Mouse (Mus musculus) lung, embryonic 15.5 days (tissue): ENCODE data around the gene Zbtb41. TPM values are rescaled to one million over a fixed set of nuclear protein-coding genes. Genes with fewer than 3 reads are reported as not detected.
"Not testable (repeated sequence)": the region's sequence is repeated elsewhere in the genome, so short reads cannot be mapped to it uniquely, and the experiment has no call there.

ENCODE experiments used
- ATAC-seq: fragments of 200-750 bp; cut with Nextera tagmentation; 2 replicates; pipeline ENCODE4 v1.8.0; 2017; ENCODE audit warnings: moderate number of reproducible peaks, borderline replicate concordance; ENCODE audit not compliant: low FRiP score, low TSS enrichment; ENCODE audit errors: extremely low read depth
- H3K27ac ChIP-seq: fragments of 300-500 bp; sonication (generic); 2 replicates; pipeline ENCODE4 v1.5.1; 2015; ENCODE audit warnings: moderate library complexity, mild to moderate bottlenecking, inconsistent platforms
- H3K27me3 ChIP-seq: fragments of 300-500 bp; sonication (generic); 2 replicates; pipeline ENCODE4 v1.6.1; 2015; ENCODE audit warnings: inconsistent platforms
- H3K36me3 ChIP-seq: fragments of 300-500 bp; sonication (generic); 2 replicates; pipeline ENCODE4 v1.6.1; 2015; ENCODE audit warnings: inconsistent platforms
- H3K4me1 ChIP-seq: fragments of 300-500 bp; sonication (generic); 2 replicates; pipeline ENCODE4 v1.6.1; 2015; ENCODE audit warnings: inconsistent platforms
- H3K4me2 ChIP-seq: fragments of 300-500 bp; sonication (generic); 2 replicates; pipeline ENCODE4 v1.6.1; 2015; ENCODE audit warnings: inconsistent platforms, mild to moderate bottlenecking, moderate library complexity
- H3K4me3 ChIP-seq: fragments of 300-500 bp; sonication (generic); 2 replicates; pipeline ENCODE4 v1.5.1; 2015; ENCODE audit warnings: mild to moderate bottlenecking, inconsistent platforms
- H3K9ac ChIP-seq: fragments of 300-500 bp; sonication (generic); 2 replicates; pipeline ENCODE4 v1.6.1; 2015; ENCODE audit warnings: inconsistent platforms
- H3K9me3 ChIP-seq: fragments of 300-500 bp; sonication (generic); 2 replicates; pipeline ENCODE4 v1.6.1; 2016; ENCODE audit warnings: inconsistent platforms
- WGBS: fragments of 180-500 bp; shearing (Covaris S2); methylation state at CpG from one replicate; pipeline ENCODE4 v1.1.7; 2015; 5-methylcytosine and 5-hydroxymethylcytosine counted together
- polyA plus RNA-seq: library from polyadenylated mRNA; unstranded; fragments of >200 nt; fragmentation: Nextera tagmentation; extraction: Ambion mirVana; gene quantifications from 2 replicates; pipeline ENCODE4 v1.2.1, GENCODE M21; 2015

Gene Zbtb41
- polyA plus RNA-seq, 1 experiment from 2014 or later: 8.6 TPM

DNA sequence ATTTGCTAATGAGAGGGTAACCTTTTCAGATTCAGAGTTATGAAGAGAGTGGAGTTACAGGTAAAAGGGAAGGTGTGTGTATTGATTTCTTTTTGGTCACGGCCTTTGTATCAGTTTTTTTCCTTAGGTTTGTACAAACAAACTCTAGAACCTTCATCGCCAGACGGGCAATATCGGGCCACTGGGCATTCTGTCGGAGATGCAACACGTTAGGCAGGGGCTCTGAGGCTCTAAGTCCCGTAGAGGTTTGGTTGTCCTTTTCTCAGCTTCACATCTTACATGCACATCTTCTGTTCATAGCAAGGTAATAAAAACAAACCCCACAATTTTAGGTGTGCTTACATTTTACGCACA is 590 bp upstream of the Zbtb41 start:
- Histone ChIP-seq H3K36me3 (no peaks in the 10 kb centered on the region), H3K4me1 (peaks cover 29% of the 10 kb centered on the region), H3K27ac (no peak overlapping the region), H3K27me3 (no peaks in the 10 kb centered on the region), H3K4me3 (peak overlapping the region; percentile 77), H3K9ac (peak overlapping the region; percentile 87), H3K9me3 (no peaks in the 10 kb centered on the region), H3K4me2 (peak overlapping the region; percentile 61)
- 3% methylated on average over 8 of the region's 8 CpGs for WGBS
- peak; percentile 15; the same call in 1 of the 2 replicates for ATAC-seq

DNA sequence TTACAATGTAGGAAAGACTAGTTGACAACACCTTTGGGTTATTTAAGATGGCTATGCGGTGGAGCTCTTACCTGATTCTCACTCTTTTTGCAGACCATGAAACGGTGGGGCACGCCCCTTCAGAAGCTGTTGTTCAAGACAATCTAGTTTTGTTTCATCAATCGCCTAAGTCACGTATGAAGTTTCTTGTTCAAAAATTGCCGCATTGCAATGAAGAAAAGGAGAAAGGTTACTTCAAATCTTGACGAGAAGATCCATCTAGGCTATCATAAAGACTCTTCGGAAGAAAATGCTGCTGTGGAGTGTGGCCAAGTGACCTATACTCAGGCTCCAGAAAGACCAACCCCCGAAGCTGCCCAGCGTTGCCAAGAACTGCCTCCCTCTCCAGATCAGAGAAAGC is 853 bp downstream of the Zbtb41 start:
- Histone ChIP-seq H3K4me2 (peak overlapping the region; percentile 61), H3K4me3 (peak overlapping the region; percentile 77), H3K9me3 (no peaks in the 10 kb centered on the region), H3K27ac (peak overlapping the region; percentile 87), H3K27me3 (no peaks in the 10 kb centered on the region), H3K4me1 (peaks cover 32% of the 10 kb centered on the region), H3K9ac (peak overlapping the region; percentile 87), H3K36me3 (0 out of 2 replicates have a peak, but pooled peaks cover 4% of the 10 kb centered on the region)
- 6% methylated on average over 10 of the region's 10 CpGs for WGBS
- ATAC-seq: no peak

DNA sequence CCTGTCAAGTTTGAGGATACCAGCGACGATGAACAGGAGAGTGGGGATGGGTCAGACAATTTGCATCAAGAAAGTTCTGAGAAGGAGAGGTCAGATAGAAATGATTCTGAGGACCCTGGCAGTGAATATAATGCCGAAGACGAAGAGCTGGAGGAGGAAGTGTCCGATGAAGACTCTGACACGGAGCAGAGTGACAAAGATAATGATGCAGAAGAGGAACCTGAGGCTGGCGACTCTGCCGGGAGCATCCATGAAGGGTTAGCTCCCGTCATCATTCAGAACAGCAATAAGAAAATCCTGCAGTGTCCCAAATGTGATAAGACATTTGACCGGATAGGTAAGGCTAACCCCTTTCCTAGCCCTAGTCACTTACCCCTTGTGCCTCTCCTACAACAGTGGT is 1.8 kb downstream of the Zbtb41 start:
- no peak overlapping the region for H3K27ac ChIP-seq
- H3K36me3 ChIP-seq: peaks cover 5% of the 10 kb centered on the region
- no peak for ATAC-seq
- 34% methylated on average over 10 of the region's 10 CpGs for WGBS
- H3K4me3 ChIP-seq: peak overlapping the region; percentile 77
- H3K4me1 ChIP-seq: peaks cover 32% of the 10 kb centered on the region
- H3K27me3 ChIP-seq: no peaks in the 10 kb centered on the region
- H3K4me2 ChIP-seq: peak overlapping the region; percentile 61
- peak overlapping the region; percentile 20 for H3K9ac ChIP-seq
- no peaks in the 10 kb centered on the region for H3K9me3 ChIP-seq

DNA sequence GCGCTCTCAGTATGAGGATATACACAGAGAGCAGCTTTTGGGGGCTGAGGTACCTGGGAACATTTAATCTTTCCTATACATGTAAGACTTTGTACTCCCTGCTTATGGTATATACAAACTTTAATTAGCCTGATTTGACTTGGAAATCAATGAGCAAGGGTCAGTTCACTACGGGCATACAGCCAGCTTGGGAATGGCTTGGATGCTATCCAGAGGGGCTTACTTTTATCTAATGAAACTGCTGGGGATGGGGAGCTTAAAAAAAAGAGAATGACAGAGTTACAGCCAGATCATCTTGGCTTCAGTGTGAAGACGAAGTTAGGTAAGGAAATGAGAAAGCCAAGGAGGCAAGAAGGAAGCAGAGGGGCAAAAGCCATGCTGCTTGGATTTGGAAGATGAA is 2.9 kb downstream of the Zbtb41 start:
- peak overlapping the region; percentile 57 for H3K4me2 ChIP-seq
- H3K4me1 ChIP-seq: peaks cover 32% of the 10 kb centered on the region
- no peak for ATAC-seq
- no peaks in the 10 kb centered on the region for H3K27me3 ChIP-seq
- peak overlapping the region; percentile 26 for H3K4me3 ChIP-seq
- peak overlapping the region; percentile 32 for H3K9ac ChIP-seq
- H3K36me3 ChIP-seq: peaks cover 12% of the 10 kb centered on the region
- no peak overlapping the region for H3K27ac ChIP-seq
- no peaks in the 10 kb centered on the region for H3K9me3 ChIP-seq
- WGBS: 18% methylated on average over 3 of the region's 3 CpGs

DNA sequence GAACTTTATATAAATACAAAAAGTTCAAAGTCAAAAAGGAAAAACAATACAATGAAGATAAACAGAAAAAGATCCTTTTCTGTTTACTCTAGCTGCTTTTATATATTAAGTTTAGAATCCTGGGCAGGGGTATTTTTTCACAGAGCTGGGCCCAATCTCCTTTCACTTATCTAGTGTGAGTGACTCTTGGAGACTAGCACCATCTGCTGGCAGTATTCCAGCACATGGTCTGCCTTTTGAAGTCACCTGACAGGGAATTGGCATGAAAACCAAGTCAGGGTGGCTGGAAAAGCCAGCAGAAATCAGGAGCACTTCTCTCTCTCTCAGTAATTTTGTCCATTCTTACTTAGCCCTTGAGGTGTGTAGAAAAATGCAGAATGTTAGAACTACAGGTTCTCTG is 16.3 kb downstream of the Zbtb41 start:
- Histone ChIP-seq H3K4me2 (no peak overlapping the region), H3K27ac (no peak overlapping the region), H3K9me3 (no peaks in the 10 kb centered on the region), H3K9ac (no peak overlapping the region), H3K27me3 (no peaks in the 10 kb centered on the region), H3K36me3 (peaks cover 43% of the 10 kb centered on the region), H3K4me1 (no peaks in the 10 kb centered on the region), H3K4me3 (no peak overlapping the region)
- no peak for ATAC-seq

DNA sequence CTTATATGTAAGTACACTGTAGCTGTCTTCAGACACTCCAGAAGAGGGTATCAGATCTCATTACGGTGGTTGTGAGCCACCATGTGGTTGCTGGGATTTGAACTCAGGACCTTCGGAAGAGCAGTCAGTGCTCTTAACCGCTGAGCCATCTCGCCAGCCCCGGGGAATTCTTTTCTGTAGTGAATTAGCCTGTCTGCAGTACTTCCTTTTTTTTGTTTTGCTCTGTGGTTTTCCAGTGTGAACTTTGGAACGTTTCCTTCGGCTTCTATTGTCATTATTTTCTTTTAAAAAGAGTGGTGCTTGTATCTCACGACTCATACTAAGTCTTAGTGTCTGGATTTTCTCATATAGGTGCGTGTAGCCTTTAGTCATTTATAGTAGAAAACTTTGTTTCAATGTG is 21.0 kb downstream of the Zbtb41 start:
- not testable (repeated sequence) for H3K4me2 ChIP-seq, H3K4me3 ChIP-seq, H3K27ac ChIP-seq, H3K4me1 ChIP-seq, H3K9ac ChIP-seq, H3K27me3 ChIP-seq, H3K9me3 ChIP-seq, ATAC-seq
- peaks cover 21% of the 10 kb centered on the region for H3K36me3 ChIP-seq
- 88% methylated on average over 9 of the region's 9 CpGs for WGBS

DNA sequence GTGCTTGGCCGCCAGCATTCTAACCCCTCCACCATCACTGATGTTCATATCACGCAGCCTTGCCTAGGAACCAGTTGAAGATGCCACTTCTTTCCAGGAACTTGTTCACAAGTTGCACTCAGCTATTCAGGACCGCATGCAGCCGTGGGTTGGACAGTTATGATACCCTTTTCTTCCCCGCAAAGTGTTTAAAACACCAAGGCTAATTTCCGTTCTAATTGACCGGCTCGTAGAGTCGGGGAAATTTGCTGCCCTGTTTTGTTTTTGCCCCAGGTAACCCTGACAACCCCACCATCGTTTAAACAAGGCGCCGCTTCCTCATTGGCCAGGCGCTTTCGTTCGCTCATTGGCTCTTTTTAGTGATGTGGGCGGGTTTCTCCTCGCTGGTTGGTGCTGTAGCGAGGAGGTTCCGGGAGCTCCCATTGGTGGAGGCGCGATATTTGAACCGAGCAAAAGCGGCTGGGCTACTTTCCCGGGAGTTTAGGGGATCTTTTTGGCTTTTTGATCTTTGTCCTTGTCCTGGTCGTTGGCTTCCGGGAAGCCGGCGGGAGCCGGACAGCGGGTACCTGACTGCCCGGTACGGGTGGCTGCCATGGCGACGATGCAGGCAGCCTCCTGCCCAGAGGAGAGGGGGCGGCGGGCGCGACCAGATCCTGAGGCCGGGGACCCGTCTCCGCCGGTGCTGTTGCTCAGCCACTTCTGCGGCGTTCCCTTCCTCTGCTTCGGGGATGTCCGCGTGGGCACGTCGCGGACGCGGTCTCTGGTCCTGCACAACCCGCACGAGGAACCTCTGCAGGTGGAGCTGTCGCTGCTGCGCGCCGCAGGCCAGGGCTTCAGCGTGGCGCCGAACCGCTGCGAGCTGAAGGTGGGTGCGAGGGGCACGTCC is 32.5 kb downstream of the Zbtb41 start, which contains the start of gene Aspm:
Gene Aspm, plus strand, starts transcription at position 433 of the 886 bp plus-strand sequence.
- peak within 1 kb of the TSS; percentile 61 for H3K9ac ChIP-seq
- peak within 1 kb of the TSS; percentile 54 for H3K27ac ChIP-seq
- H3K4me1 ChIP-seq: peaks cover 13% of the 10 kb centered on the region
- ATAC-seq: peak; percentile 99
- peak within 1 kb of the TSS; percentile 76 for H3K4me2 ChIP-seq
- H3K9me3 ChIP-seq: no peaks in the 10 kb centered on the region
- H3K4me3 ChIP-seq: peak within 1 kb of the TSS; percentile 64
- WGBS: under 1% methylated on average over 56 of the region's 65 CpGs
- H3K27me3 ChIP-seq: no peaks in the 10 kb centered on the region
- H3K36me3 ChIP-seq: peaks cover 17% of the 10 kb centered on the region

DNA sequence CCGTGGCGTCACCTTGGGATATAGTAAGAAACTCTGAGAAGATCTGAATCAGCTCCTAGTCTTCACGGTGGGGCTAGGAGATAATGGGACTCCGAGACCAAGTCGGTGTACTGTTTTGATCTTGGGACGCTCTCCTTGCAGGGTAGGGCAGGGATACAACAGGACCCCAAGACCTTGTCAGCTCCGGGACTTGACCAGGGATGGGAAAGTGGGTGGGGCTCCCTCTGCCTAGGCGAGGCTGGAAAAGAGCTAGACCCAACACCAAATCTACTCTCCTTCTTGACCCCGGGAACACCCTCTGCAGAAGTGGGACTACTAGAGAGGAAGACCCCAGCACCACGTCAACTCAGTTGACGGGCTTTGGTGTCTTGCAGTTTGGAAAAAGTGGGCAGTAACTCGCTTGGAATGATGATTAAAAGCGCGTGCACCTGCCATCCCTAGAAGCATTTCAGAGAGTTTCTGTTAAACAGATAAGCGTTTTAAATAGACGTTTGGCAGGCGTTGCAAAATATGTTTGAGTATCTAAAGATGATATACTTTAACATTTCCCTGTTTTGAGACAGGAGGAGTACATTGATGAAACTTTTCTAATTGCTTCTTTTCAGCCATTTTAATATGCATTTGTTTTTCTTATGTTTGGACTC is 33.3 kb downstream of the Zbtb41 start:
- WGBS: under 1% methylated on average over 17 of the region's 17 CpGs
- no peaks in the 10 kb centered on the region for H3K9me3 ChIP-seq
- no peaks in the 10 kb centered on the region for H3K27me3 ChIP-seq
- peak overlapping the region; percentile 54 for H3K27ac ChIP-seq
- H3K4me2 ChIP-seq: peak overlapping the region; percentile 76
- H3K4me1 ChIP-seq: peaks cover 13% of the 10 kb centered on the region
- H3K9ac ChIP-seq: peak overlapping the region; percentile 61
- ATAC-seq: peak; percentile 29
- peak overlapping the region; percentile 64 for H3K4me3 ChIP-seq
- H3K36me3 ChIP-seq: peaks cover 17% of the 10 kb centered on the region

DNA sequence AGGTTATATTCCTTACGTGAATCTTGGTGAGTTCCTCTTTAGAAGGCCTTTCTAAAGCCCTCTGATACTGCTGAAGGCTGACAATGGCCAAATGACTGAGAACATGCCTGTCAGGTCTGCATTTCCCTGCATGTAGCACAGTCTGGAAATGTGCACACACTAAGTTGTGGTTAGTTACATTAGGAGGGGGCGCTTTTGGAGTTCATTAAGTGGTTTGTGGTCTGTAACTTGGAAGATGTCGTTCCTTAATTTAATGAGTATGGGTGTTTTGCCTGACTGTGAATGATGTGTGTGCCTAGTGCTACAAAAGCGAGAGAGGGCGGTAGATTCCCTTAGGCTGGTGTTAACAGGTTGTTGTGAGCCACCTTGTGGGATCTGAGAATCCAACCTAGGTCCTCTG is 38.7 kb downstream of the Zbtb41 start:
- 86% methylated on average over 5 of the region's 5 CpGs for WGBS
- H3K36me3 ChIP-seq: peaks cover 48% of the 10 kb centered on the region

DNA sequence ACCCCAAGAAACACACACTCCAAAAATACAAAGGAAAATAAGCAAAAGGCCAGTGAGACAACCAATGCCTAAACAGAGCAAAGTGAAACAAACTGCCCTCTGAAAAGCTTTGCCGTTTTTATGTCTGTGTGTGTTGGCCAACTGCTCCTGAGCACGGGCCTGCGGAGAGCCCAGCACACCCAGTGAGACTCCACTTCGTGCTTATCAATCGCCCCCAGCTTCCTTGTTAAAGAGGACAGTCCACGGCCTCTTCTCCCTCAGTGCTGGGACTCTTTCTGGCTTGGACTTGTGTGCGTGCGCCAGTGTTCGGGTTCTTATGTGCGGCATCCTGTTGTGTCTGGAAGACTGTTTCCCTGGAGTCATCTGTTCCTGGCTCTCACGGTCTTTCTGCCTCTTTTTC is 43.8 kb downstream of the Zbtb41 start:
- Histone ChIP-seq H3K27me3 (no peaks in the 10 kb centered on the region), H3K9ac (no peak overlapping the region), H3K4me3 (no peak overlapping the region), H3K36me3 (peaks cover 66% of the 10 kb centered on the region), H3K4me2 (no peak overlapping the region), H3K9me3 (no peaks in the 10 kb centered on the region), H3K4me1 (no peaks in the 10 kb centered on the region), H3K27ac (no peak overlapping the region)
- ATAC-seq: no peak
- WGBS: 90% methylated on average over 11 of the region's 11 CpGs

More for the DNA sequence above, 38.7 kb downstream of the Zbtb41 start:
- Histone ChIP-seq H3K9ac (no peak overlapping the region), H3K27ac (no peak overlapping the region), H3K27me3 (no peaks in the 10 kb centered on the region), H3K9me3 (no peaks in the 10 kb centered on the region), H3K4me1 (peaks cover 5% of the 10 kb centered on the region), H3K4me3 (no peak overlapping the region), H3K4me2 (no peak overlapping the region)
- ATAC-seq: no peak

DNA sequence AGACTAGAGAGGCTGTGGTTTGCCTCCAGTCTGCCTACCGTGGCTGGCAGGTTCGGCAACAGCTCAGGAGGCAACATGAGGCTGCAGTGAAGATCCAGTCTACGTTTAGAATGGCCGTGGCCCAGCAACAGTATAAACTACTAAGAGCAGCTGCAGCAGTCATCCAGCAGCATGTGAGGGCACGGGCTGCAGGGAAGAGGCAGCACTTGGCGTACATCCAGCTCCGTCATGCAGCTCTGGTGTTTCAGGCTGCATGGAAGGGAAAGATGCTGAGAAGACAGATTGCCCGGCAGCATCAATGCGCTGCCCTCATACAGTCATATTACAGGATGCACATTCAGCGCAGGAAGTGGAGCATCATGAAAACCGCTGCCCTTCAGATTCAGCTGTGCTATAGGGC is 56.8 kb downstream of the Zbtb41 start:
- H3K4me2 ChIP-seq: no peak overlapping the region
- peaks cover 81% of the 10 kb centered on the region for H3K36me3 ChIP-seq
- H3K27ac ChIP-seq: no peak overlapping the region
- H3K9me3 ChIP-seq: no peaks in the 10 kb centered on the region
- no peaks in the 10 kb centered on the region for H3K27me3 ChIP-seq
- H3K9ac ChIP-seq: no peak overlapping the region
- WGBS: 89% methylated on average over 11 of the region's 11 CpGs
- H3K4me1 ChIP-seq: no peaks in the 10 kb centered on the region
- no peak for ATAC-seq
- no peak overlapping the region for H3K4me3 ChIP-seq

DNA sequence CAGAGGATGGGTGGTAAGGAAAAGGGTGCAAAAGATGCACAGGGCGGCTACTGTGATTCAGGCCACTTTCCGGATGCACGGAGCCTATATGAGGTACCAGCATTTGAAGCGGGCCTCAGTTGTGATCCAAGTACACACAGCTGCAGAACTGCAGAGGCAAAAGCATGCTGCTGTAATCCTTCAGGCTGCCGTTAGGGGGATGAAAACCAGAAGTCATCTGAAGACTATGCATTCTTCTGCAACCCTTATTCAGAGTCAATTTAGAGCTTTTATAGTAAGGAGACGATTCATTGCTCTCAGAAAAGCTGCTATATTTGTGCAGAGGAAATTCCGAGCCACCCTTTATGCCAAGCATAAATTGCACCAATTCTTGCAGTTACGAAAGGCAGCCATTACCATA is 58.2 kb downstream of the Zbtb41 start:
- H3K36me3 ChIP-seq: peaks cover 71% of the 10 kb centered on the region
- H3K9ac ChIP-seq: no peak overlapping the region
- no peaks in the 10 kb centered on the region for H3K4me1 ChIP-seq
- ATAC-seq: no peak
- no peak overlapping the region for H3K27ac ChIP-seq
- no peak overlapping the region for H3K4me2 ChIP-seq
- WGBS: 90% methylated on average over 8 of the region's 8 CpGs
- H3K4me3 ChIP-seq: no peak overlapping the region
- H3K27me3 ChIP-seq: no peaks in the 10 kb centered on the region
- H3K9me3 ChIP-seq: no peaks in the 10 kb centered on the region
